Mouse (Mus musculus): ENCODE results near the gene Rptor. TPM values are rescaled to one million over a fixed set of nuclear protein-coding genes. Genes with fewer than 3 reads are reported as not detected.

Gene Rptor
- total RNA-seq, 2 experiments from 2014 or later: 63.1 to 64.1 TPM

DNA sequence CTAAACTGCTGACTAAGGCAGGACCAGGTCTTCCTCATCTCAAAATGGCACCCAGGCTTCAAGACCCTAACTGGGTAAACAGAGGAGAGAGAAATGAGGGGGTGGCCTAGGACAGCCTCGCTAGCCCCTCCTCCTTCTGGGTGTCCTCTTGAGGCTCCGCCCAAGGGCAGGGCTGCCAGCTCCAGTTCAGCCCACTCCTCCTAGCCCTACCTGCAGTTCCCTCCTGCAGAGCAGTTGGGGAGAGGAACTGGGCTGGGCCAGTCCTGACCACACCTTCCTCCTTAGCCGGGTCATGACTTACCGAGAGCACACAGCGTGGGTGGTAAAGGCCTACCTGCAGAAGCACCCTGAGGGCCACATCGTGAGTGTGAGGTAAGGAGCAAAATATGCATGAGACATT, 291.9 kb downstream of the Rptor start:
- DNase-seq (ENCODE audit: low spot score in 2 of 2): no peak

DNA sequence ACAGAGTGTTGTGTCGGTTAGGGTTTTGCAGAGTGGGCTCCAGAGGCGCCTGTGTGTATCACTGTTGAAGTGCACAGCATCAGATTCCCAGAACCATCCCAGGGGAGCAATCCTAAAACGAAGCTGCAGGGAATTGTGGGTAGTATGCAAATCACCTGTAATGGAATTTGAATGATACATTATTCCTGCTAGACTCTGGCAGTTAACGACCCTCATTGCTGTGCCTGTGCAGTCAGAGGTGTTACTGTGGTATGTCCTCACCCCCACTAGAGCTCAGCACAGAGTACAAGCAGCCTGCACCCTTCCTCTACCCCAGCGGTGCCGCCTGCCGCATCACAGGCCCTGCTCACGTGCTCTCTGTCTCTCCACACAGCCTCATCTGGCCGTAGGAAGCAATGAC, 294.3 kb downstream of the Rptor start:
- no peak for DNase-seq (ENCODE audit: low spot score in 2 of 2)

DNA sequence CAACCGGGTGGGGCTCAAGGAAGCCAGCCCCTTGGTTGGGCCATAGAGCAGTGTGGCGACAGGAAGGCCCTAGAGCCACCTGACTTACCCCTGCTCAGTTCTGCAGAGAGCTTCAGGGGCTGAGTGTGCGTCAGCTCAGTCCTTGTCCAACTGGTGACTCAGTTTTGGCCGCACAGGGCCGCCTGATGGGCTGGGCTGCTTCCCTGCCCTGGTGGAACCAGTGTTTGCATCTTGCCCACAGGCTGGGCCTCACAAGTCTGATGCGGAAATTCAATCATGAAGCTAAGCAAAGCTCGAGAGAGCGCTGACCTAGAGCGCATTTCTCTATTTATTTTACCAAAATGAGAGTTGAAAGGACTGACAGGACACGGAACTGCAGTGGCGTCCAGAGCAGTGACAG, 296.3 kb downstream of the Rptor start:
- DNase-seq (ENCODE audit: low spot score in 2 of 2): no peak

DNA sequence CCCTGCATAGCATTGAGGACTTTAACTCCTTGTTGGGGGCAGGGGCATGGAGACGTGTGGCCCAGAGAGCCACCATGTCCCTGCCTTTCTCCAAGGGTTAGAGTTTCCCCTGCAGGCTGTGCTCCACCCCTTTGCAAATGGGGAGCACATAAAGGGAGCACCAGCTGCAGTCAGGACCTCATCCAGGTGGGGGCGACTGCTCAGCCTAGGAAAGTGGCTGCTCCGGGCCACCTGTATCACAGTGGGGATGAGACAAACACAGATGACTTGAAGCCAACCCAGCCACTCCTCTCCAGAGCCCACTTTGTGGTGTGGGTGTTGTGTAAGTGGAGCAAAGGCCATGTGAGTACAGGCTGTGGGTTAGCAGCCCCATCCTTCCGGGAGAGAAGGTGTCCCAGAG, 298.5 kb downstream of the Rptor start:
- no peak for DNase-seq (ENCODE audit: low spot score in 2 of 2)

DNA sequence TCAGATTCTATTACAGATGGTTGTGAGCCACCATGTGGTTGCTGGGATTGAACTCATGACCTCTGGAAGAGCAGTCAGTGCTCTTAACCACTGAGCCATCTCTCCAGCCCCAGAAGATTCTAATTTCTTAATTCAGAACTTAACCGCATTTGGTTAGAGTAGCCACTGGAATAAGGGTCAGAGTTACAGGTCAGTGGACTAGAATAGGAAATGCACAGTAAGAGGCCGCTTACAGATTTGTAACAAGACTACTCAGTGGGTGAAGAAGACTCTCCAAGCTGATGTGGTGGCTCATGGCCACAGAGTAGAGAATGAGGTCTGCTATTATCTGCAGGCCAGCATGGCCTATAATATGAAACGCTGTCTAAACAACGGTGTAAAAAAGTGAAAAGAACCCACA, 300.2 kb downstream of the Rptor start:
- no peak for DNase-seq (ENCODE audit: low spot score in 2 of 2)

DNA sequence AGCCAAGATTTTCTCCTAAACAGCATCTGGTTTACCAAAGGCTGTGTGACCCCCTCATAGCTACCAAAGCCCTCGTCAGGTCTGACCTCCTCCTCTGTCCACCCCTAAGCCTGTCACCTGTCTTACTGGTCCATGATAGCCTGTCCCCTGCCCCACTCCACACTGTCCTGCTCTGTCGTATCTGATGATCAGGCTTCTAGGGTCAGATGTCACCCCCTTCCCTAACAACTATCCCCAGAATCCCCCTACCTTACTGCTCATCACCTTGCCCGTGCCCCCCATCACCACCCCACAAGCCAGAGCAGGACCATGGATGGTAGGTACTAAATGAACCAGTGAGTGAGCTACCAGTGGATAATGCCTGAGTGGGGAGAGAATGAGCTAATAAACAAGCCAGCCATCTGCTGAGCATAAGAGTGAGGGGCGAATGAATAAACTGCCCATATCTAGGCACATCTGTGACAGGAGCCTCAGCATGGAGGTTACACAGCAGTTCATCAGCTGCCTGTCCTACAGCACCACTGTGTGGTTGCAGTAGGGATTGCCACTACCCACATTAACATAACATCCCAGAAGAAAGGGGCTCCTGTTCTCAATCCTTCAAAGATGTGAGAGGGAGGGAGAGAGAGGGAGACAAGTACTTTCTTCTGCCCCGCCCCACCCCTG, 302.0 kb downstream of the Rptor start:
- DNase-seq (ENCODE audit: low spot score in 2 of 2): peak; percentile 77 to 82

DNA sequence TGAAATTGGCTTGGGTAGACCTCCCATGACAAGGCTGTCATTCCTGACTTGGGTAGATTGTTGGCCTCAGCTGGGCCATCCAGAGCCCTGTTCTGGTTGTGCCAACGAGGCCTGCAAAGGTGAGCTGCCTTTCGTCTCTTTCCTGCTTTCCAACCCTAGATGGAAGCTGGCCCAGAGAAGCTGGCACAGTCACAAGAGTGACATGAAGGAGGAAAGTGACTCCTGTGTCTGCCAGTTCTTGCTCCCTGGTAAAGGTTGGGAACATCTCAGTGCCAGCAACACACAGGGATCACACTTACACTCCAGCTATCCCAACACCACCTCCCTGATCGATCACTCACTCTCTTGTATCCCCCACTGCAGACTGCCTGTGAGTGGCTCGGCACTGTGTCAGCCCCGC, 303.1 kb downstream of the Rptor start:
- DNase-seq (ENCODE audit: low spot score in 2 of 2): no peak

DNA sequence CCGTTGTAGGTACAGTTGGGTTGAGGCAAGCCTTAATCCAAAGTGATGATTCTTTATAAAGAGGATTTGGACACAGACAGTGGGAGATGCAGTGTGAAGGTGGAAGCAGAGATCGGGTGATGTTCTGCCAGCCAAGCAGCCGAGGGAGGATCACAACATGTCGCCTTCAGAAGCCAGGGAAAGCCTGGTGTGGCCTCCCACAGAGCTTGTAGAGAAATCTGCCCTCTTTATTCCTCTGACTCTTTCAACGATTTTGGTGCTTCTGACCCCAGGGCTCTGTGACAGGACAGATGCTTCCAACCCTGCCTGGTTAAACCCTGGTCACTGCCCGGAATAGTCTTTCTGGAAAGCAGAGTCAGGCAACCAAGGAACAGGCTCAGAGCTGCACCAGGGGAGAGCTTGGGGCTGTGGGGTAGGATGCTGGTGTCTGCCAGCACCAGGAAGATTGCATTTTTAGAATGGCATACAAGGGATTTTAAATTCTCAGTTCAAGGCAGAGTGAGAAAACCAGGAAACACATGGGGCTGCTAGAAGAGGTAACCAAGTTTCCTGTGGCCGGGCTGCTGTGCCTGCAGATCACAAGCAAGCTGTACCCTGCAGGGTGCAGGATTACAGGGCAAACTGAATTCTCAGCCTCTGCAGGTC, 304.4 kb downstream of the Rptor start:
- DNase-seq (ENCODE audit: low spot score in 2 of 2): peak; percentile 44 to 68

DNA sequence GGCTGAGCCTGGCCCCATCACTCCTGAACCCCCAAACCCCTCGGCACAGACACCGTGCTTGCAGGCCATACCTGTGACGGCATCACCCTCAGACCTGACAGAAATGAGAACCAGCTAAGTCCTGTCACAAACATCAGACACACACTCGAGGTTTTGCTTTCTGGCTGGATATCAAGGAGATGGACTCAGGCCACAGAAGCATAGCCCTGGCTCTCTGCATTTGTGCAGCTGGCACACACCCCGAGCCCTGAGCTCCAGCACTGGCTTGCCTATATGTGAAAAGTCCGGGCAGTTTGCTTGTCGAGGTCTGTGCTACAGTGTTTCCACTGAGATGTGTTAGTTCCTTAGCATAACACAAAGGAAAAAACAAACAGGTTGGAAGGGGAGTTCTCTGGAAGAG, 305.0 kb downstream of the Rptor start:
- no peak for DNase-seq (ENCODE audit: low spot score in 2 of 2)

DNA sequence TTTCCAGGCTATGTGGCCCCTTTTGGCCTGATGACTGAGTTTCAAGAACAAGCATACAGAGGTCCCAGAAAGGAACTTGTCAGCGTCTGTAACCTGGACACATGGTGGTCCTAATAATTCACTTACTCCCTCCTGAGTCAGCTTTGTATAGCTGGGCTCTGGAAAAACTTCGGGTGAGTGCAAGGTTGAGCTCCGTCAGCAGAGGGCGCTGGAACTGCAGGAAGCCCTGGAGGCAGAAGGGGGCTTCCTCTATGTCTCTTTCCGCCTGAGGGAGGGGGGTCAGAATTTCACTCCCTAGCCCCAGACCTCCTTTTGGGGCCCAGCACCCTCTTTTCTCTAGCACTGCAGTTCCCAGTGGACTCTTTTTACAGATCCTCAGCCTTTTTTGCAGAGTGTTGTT, 306.7 kb downstream of the Rptor start:
- DNase-seq (ENCODE audit: low spot score in 2 of 2): peak; percentile 71 to 84

DNA sequence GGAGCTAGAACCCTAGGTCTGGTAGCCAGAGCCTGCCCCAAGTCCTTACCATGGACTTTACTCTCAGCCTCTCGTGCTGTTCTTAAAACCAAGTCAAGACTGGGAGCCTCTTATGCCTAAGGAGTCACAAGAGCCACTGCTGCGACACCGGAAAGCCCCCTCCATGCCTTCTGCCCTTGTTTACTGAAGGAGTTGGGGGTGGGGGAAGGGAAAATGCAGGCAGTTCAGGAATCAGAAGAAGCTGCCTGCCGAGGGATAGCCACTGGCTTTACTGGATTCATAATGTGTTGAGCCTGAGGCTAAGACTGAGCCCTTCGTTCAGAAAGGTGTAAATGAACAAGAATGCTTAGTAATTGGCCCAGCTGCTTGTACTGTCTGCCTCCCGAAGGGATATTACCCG, 310.1 kb downstream of the Rptor start:
- DNase-seq (ENCODE audit: low spot score in 2 of 2): no peak

DNA sequence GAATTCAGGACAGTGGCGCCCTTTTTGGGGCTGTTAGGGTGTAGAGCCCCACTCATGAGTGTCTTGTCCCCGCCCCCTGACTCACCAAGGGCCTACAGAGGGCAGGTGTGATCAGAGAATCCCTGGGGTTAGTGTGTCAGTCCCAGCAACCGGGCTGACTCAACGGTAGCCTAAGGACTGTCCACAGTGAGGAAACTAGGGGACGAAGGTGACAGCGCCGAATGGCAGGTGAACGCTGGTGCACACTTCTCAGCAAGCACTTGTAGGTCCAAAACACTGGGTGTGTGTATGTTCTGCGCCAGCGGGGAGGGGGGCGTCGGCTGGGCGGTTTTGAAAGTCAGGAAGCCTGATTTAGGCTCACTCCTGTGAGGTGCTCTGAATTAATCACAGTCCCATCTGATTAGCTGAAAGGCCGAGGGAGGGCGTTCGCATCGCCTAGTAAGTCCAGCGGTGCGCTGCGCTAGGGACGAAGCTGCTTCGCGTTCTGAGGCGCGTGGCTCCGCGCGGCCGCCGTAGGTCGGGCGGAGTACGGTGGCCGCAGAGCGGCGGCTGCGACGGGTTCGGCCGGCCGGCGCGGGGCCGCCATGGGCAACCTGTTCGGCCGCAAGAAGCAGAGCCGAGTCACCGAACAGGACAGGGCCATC, 310.7 kb downstream of the Rptor start, which contains the start of gene Chmp6:
Chmp6 (plus strand) TSS at position 151 of the 644 bp plus-strand sequence.
- DNase-seq (ENCODE audit: low spot score in 2 of 2): peak; percentile 91 to 93

DNA sequence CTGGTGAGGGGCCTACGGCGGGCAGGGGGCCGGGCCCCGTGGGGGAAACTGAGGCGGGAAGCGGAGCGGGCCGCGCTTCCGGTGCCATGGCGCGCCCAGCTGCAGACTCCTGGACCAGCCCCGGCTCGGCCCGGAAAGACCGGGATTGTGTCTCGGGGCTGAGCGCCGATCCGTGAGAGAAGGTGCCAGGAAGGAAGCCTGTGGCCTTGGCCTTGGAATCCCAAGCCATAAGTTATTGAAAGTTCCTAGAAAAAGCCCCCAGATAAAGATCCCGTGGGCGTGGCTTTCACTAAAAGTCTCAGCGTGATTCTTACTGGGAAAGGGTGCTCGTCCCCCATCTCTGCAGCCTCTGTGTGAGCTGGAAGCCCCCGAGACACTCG, 311.2 kb downstream of the Rptor start:
- no peak for DNase-seq (ENCODE audit: low spot score in 2 of 2)

DNA sequence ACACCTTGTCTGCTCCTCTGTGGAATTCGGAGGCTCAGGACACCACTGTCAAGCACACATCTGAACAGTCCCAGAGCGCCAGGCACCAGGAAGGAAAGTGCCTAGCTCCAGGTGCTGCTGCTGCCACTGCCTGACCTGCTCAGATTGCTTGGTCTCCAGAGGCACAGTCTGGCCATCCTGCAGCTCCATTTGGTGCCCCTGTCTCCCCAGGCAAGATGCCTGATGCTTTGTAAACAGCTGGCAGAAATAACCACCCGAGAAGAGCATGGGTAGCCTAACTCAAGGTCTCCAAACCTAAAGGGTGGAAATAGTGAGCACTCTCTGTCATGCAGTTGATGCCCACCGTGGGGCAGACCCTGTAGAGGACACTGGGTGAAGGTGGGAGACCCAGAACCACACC, 311.7 kb downstream of the Rptor start:
- DNase-seq (ENCODE audit: low spot score in 2 of 2): no peak

DNA sequence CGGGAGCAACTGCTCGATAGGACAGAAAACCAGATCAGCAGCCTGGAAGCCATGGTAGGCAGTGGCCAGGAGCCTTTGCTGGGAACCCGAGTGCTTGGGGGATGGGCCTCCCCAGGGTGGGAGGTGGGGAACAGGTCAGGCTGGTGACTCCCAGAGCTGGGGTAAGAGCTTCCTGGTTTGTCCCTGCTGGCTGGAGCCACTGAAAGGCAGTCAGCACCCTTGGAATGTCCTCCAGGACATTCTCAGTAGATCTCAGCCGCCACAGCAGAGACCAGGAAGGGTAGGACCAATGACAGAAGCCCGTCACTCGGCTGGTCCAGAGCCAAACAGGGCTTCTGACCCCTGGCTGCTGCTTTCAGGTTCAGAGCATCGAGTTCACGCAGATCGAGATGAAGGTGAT, 313.0 kb downstream of the Rptor start:
- DNase-seq (ENCODE audit: low spot score in 2 of 2): no peak

DNA sequence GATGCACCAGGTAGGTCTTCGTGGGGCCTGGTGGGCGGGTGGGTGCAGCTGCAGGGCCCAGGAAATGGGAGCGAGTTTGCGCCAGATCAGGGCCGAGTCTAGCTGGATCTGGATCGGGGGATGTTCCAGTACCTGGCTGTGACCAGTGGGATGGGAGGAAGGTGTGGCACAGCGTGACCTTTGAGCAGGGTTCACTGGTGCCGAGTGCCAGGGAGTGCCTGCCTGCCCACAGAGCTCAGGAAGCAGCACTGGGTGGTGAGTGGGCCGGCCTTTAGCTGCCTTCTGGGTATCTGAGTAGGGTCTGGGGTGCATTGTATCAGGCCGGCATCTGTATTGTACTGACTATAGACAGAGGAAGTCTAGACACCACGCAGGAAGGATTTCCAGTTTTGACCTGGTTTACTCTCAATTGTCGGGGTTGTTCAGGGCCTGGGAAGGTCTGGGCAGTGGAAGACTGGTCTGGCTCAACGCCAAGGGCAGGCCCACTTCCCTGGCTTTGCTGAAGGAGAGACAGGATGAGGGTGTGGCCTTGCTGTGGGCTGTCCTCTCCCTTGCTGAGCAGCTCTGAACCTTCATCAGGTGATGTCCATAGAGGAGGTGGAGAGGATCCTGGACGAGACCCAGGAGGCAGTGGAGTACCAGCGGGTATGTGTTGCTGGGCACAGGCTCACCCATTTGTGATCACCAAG, 313.5 kb downstream of the Rptor start:
- no peak for DNase-seq (ENCODE audit: low spot score in 2 of 2)

DNA sequence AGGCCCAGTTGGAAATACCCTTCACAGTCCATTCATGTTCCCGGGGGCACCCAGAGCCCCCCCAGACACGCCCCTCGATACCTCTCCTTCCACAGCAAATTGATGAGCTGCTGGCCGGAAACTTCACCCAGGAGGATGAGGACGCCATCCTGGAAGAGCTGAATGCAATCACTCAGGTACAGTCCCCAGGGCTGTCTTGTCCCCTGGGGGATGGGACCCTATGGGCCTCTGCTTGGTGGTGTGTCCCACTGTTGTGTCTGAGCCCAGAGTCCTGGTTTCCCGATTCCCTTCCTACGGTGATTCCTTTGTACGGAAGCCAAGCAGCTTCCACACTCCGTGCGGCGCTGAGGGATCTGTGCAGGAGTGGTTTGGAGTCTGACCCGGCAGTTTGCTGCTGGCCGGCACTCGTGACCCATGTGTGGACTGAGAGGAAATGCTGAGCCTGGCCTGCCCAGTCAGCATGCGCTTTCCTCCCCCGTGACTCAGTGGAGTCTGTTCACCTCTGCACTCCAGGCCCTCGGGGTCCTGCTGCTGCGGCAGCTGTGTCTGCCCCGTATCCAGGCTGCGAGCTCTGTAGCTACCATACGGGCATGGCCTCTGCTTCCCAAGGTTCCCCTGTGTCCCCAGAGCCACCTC, 314.2 kb downstream of the Rptor start:
- no peak for DNase-seq (ENCODE audit: low spot score in 2 of 2)

DNA sequence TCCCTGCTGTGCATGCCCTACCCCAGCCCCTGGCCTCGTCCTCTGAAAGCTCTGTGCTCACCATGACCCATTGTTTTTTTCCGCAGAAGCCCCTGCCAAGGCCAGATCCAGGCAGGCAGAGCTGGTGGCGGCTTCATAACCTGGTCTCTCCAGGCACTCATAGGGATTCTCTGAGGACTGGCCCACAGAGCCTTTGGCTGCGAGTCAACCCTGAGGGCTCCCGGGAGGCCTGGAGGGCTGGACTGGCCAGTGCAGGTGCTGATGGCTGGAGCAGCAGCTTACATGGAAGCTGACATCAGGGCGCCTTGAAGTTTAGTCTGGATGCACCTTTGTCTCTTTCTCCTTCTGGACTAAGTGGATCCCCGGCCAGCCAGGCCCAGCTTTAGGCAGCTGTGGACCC, 315.8 kb downstream of the Rptor start:
- DNase-seq (ENCODE audit: low spot score in 2 of 2): no peak

DNA sequence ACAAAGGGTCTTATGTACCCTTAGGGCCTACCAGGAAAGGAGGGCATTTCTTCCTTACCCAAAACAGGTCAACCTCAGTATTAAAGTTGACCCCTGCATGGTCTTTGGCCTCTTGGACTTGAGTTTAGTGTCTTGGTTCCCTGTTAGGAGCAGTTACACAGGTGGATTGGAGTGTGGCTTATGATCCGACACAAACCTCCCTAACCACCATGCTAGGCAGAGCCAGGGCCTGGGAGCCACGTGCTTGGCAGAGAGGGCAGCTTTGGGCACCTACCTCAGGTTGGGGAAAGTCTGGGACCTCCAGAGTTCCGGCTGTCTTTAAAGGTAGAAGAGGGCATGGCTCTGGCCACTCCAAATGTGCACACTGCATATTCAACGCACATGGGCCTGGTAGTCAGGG, 316.7 kb downstream of the Rptor start:
- no peak for DNase-seq (ENCODE audit: low spot score in 2 of 2)

DNA sequence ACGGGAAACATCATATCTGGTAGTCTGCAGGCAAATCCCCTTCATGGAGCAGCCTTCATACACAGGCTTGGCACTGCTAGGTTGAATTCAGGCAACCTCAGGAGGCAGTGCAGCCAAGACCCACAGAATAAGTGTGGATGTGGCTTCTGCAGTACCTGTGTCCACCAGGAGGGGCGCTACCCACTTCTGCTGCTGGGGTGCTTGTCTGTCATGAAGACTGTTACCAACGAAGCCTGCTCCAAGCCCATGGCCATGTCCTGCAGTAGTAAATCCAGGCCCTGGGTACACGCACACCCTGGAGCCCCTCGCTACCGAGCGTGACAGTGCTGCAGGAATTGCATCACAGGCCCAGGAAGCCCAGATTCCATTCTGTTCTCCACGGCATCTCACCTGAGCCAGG, 317.2 kb downstream of the Rptor start:
- DNase-seq (ENCODE audit: low spot score in 2 of 2): peak; percentile 73 to 80

DNA sequence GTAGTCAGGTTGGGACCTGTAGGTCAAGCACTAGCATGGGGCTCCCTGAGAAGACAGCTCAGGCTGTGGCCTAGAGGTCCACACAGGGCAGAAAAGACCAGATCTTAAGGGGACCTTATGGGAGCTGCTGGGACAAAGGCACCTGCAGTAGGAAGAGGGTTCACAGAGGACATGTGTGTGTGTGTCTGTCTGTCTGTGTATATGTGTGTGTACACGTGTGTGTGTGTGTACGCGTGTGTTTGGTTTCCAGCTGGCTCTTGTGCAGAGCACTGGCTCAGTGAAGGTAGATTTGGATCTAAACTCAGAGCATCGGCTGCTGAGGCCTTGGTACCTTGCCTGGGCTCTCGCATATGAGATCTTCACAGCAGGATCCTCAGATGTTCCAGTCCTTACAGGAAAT, 318.0 kb downstream of the Rptor start:
- DNase-seq (ENCODE audit: low spot score in 2 of 2): no peak

DNA sequence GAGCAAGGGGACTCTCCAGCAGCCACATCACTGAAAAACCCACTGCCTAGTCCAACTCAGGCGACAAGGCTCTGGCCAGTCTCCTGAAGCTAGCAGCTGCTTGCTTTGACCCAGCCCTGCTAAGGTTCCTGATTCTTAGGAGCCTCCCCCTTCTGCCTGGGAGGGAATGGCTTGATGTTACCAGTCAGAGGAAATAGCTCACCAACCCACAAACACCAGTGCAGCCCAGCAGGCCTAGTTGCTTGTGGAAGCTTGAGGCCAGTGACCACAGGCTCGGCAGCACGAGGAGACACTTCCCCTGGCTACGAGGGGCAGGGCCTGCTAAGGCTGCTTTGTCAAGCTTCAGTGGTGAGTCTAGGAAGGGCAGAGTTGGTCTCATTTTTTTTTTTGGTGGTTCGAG, 322.5 kb downstream of the Rptor start:
- DNase-seq (ENCODE audit: low spot score in 2 of 2): no peak

Data from left cerebral cortex, adult 18-20 months (tissue).